ENCODE assay signal across 10 mouse cellular contexts in the genomic region with DNA sequence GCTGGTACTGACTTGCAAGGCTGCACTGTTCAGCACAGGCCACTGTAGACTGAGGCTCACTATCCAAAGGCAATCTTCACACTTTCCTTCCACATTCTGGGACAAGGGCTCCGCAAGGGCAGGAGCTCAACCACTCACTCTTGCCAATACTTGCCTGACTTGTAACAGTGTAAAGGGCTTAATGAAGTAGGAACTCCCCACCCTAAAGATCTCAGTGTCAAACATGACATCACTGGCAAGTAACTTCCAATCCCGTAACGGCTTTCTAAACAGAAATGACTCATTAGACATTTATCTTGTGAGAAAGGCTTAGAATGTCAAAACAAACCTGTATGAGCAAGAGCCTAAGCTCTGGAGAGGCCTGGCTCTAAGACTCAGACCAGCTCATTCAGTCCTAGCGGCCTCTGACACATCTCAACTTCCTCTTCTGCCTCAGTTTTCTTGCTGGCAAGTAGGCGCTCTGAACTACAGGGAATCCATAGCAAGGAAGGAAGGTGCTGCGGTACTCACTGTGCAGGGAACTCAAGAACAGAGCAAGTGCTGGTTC. TPM values are rescaled to one million over a fixed set of nuclear protein-coding genes. Genes with fewer than 3 reads are reported as not detected.
DNase-seq lines count a peak whose midpoint lies in the region; ATAC-seq and TF ChIP-seq lines count a peak whose summit lies in the region.
"Had no signal": no experiment of that assay in that cellular context is flagged by ENCODE, and none has a peak within 500 bp of the region (broad histone marks: within the 10 kb centered on the region; RNA-seq: fewer than 3 reads in every experiment).

No protein-coding gene starts in this region.

- peaks cover 49% of the 10 kb centered on the region for H3K36me3 ChIP-seq in limb, embryonic 12.5 days
- peaks cover 70% of the 10 kb centered on the region for H3K36me3 ChIP-seq in limb, embryonic 10.5 days
- H3K36me3 ChIP-seq in intestine, embryonic 16.5 days (ENCODE audit: control insufficient read depth, insufficient read depth, low read length), result peaks cover 8% of the 10 kb centered on the region
- H3K36me3 ChIP-seq in small intestine, adult 2 months (ENCODE audit: control insufficient read depth, insufficient read depth, low read length), result peaks cover 31% of the 10 kb centered on the region

- no peaks in the 10 kb centered on the region for H3K27me3 ChIP-seq in limb, embryonic 12.5 days
- no peaks in the 10 kb centered on the region for H3K27me3 ChIP-seq in limb, embryonic 10.5 days (ENCODE audit: low read depth, poor library complexity, severe bottlenecking)
- H3K27me3 ChIP-seq in intestine, embryonic 16.5 days (replicated peaks; ENCODE audit: control insufficient read depth, insufficient read depth, low read length), result no peaks in the 10 kb centered on the region
- H3K27me3 ChIP-seq in small intestine, adult 2 months (ENCODE audit: control insufficient read depth, insufficient read depth, low read length), result no peaks in the 10 kb centered on the region
- H3K27me3 ChIP-seq: lung, embryonic 15.5 days had no signal

- no peak overlapping the region for H3K9ac ChIP-seq in limb, embryonic 12.5 days (replicated peaks)
- H3K9ac ChIP-seq in intestine, embryonic 16.5 days (ENCODE audit: low read depth, low read length), result 0 out of 2 replicates have a peak overlapping the region, but pooled peaks have one; percentile 13
- H3K9ac ChIP-seq: lung, embryonic 15.5 days had no signal

- no peak overlapping the region for H3K4me2 ChIP-seq in limb, embryonic 12.5 days
- H3K4me2 ChIP-seq in intestine, embryonic 16.5 days (ENCODE audit: low read depth, low read length), result no peak overlapping the region
- H3K4me2 ChIP-seq: lung, embryonic 15.5 days had no signal

- no peak for DNase-seq in limb, embryonic 10.5 days (ENCODE audit: low spot score)
- DNase-seq in cerebellum, adult 9-11 months, result no peak
- DNase-seq in thymus, postnatal 4 days, result no peak
- no peak for DNase-seq in spleen, adult 12 weeks (ENCODE audit: low spot score)
- DNase-seq: gastrocnemius, postnatal 36 days had no signal

- WGBS in limb, embryonic 12.5 days, result 85% methylated on average over 6 of the region's 6 CpGs
- 85% methylated on average over 6 of the region's 6 CpGs for WGBS in limb, embryonic 10.5 days
- 48% methylated on average over 6 of the region's 6 CpGs for WGBS in intestine, embryonic 16.5 days
- WGBS in small intestine, adult 2 months, result 60% methylated on average over 6 of the region's 6 CpGs

- no peak for TF ChIP-seq CTCF in small intestine, adult 2 months (IDR thresholded peaks at IDR 0.05; ENCODE audit: extremely low read depth, insufficient read length, insufficient replicate concordance, low read depth, low read length)

- H3K4me3 ChIP-seq in limb, embryonic 12.5 days (replicated peaks), result no peak overlapping the region
- H3K4me3 ChIP-seq in limb, embryonic 10.5 days, result no peak overlapping the region
- H3K4me3 ChIP-seq in intestine, embryonic 16.5 days (ENCODE audit: low read length), result no peak overlapping the region
- no peak overlapping the region for H3K4me3 ChIP-seq in small intestine, adult 2 months (ENCODE audit: low read depth, low read length)
- H3K4me3 ChIP-seq: lung, embryonic 15.5 days had no signal

- no peak for ATAC-seq in limb, embryonic 12.5 days (ENCODE audit: insufficient number of reproducible peaks, insufficient read depth, low FRiP score, low TSS enrichment, low read depth)
- peak; percentile 68 for ATAC-seq in activated CD4-positive, CD25-positive, alpha-beta regulatory T cell, adult 4 months
- peak; percentile 26; the same call in 1 of the 2 replicates for ATAC-seq in intestine, embryonic 16.5 days

- peaks cover 12% of the 10 kb centered on the region; the same call in 1 of the 2 replicates for H3K4me1 ChIP-seq in limb, embryonic 12.5 days (replicated peaks)
- peaks cover 3% of the 10 kb centered on the region; the same call in 1 of the 2 replicates for H3K4me1 ChIP-seq in limb, embryonic 10.5 days
- H3K4me1 ChIP-seq in intestine, embryonic 16.5 days (ENCODE audit: control insufficient read depth, insufficient read depth, low read length), result peaks cover 34% of the 10 kb centered on the region
- H3K4me1 ChIP-seq in small intestine, adult 2 months (ENCODE audit: control insufficient read depth, insufficient read depth, insufficient read length, low read length), result peaks cover 30% of the 10 kb centered on the region

- no peak for TF ChIP-seq POLR2A in small intestine, adult 2 months (IDR thresholded peaks at IDR 0.05; ENCODE audit: low read depth, low read length)

- no peaks in the 10 kb centered on the region for H3K9me3 ChIP-seq in limb, embryonic 12.5 days
- H3K9me3 ChIP-seq in limb, embryonic 10.5 days (replicated peaks), result no peaks in the 10 kb centered on the region
- H3K9me3 ChIP-seq in intestine, embryonic 16.5 days (ENCODE audit: control insufficient read depth, low read length), result no peaks in the 10 kb centered on the region
- H3K9me3 ChIP-seq: lung, embryonic 15.5 days had no signal

- H3K27ac ChIP-seq in limb, embryonic 12.5 days, result 0 out of 2 replicates have a peak overlapping the region, but pooled peaks have one; percentile 7
- no peak overlapping the region for H3K27ac ChIP-seq in limb, embryonic 10.5 days
- 0 out of 2 replicates have a peak overlapping the region, but pooled peaks have one; percentile 47 for H3K27ac ChIP-seq in intestine, embryonic 16.5 days (ENCODE audit: low read length)
- H3K27ac ChIP-seq in small intestine, adult 2 months (ENCODE audit: insufficient read depth, low read depth, low read length), result peak overlapping the region; percentile 72
- H3K27ac ChIP-seq: lung, embryonic 15.5 days had no signal

RNA-seq across cellular contexts. Expression of a gene that starts 9.7 kb away (rescaled TPM):
- polyA plus RNA-seq in limb, embryonic 12.5 days (2016; fragmentation: Nextera tagmentation; extraction: Ambion mirVana), result 400 and 444 TPM in 2 replicates
- 451 and 473 TPM in 2 replicates for polyA plus RNA-seq in limb, embryonic 10.5 days (2016; fragmentation: Nextera tagmentation; extraction: Ambion mirVana)
- 10 to 100 TPM; 63.1 to 70.0 TPM for polyA plus RNA-seq in activated CD4-positive, CD25-positive, alpha-beta regulatory T cell, adult 4 months (2017; shearing (Covaris generic))
- polyA plus RNA-seq in intestine, embryonic 16.5 days (2015; fragmentation: Nextera tagmentation; extraction: Ambion mirVana), result 52.6 and 307 TPM in 2 replicates
- 219 and 504 TPM in 2 replicates for polyA plus RNA-seq in small intestine, adult 2 months (2012; rRNA removed)

RNA-seq across cellular contexts. Expression of a gene that starts 53.7 kb away (rescaled TPM):
- polyA plus RNA-seq in limb, embryonic 12.5 days (2016; fragmentation: Nextera tagmentation; extraction: Ambion mirVana), result 10.5 and 11.1 TPM in 2 replicates
- polyA plus RNA-seq in limb, embryonic 10.5 days (2016; fragmentation: Nextera tagmentation; extraction: Ambion mirVana), result 10.5 and 10.6 TPM in 2 replicates
- polyA plus RNA-seq in activated CD4-positive, CD25-positive, alpha-beta regulatory T cell, adult 4 months (2017; shearing (Covaris generic)), result 10 to 100 TPM in 1 of 2 experiments, 1 to 10 TPM in 1; 8.5 to 10.6 TPM
- polyA plus RNA-seq in intestine, embryonic 16.5 days (2015; fragmentation: Nextera tagmentation; extraction: Ambion mirVana), result 16.2 and 18.5 TPM in 2 replicates
- 9.8 and 12.7 TPM in 2 replicates for polyA plus RNA-seq in small intestine, adult 2 months (2012; rRNA removed)
